Mouse (Mus musculus): ENCODE data around the gene Sipa1l3. TPM values are rescaled to one million over a fixed set of nuclear protein-coding genes. Genes with fewer than 3 reads are reported as not detected.

Gene Sipa1l3
- polyA plus RNA-seq (2014; fragmentation: Illumina TruSeq; extraction: RNeasy Lipid Tissue Mini Kit (QIAGEN cat#74804); ENCODE audit: insufficient read depth, low read depth, low replicate concordance): 16.5 TPM

GRCm38 (mm10) chr7:29518421-29519210, at the start of gene Sipa1l3:
Sipa1l3 (minus strand) TSS chr7:29518641.

GRCm38 (mm10) chr7:29303738-29304462, 214.5 kb downstream of the Sipa1l3 start, which contains the start of gene Dpf1:
Dpf1 (plus strand) TSS chr7:29303951.

GRCm38 (mm10) chr7:29288942-29289638, 229.4 kb downstream of the Sipa1l3 start, which contains the start of gene Ppp1r14a:
Ppp1r14a (plus strand) TSS chr7:29289308.

GRCm38 (mm10) chr7:29281201-29282073, 237.0 kb downstream of the Sipa1l3 start, which contains the start of gene Spint2:
Spint2 (minus strand) TSS chr7:29281912.

Other genes with a start within 250 kb of the Sipa1l3 start
- gene Spint2, start 236.7 kb downstream of the Sipa1l3 start, polyA plus RNA-seq (2014; fragmentation: Illumina TruSeq; extraction: RNeasy Lipid Tissue Mini Kit (QIAGEN cat#74804); ENCODE audit: insufficient read depth, low read depth, low replicate concordance): 307 TPM
- 146 TPM for gene Ppp1r14a, start 229.3 kb downstream of the Sipa1l3 start, polyA plus RNA-seq (2014; fragmentation: Illumina TruSeq; extraction: RNeasy Lipid Tissue Mini Kit (QIAGEN cat#74804); ENCODE audit: insufficient read depth, low read depth, low replicate concordance)
- 0.95 TPM for gene Dpf1, start 214.7 kb downstream of the Sipa1l3 start, polyA plus RNA-seq (2014; fragmentation: Illumina TruSeq; extraction: RNeasy Lipid Tissue Mini Kit (QIAGEN cat#74804); ENCODE audit: insufficient read depth, low read depth, low replicate concordance)
- not detected for gene Catsperg2, start 208.4 kb upstream of the Sipa1l3 start, polyA plus RNA-seq (2014; fragmentation: Illumina TruSeq; extraction: RNeasy Lipid Tissue Mini Kit (QIAGEN cat#74804); ENCODE audit: insufficient read depth, low read depth, low replicate concordance)
- gene Zfp84, start 249.9 kb upstream of the Sipa1l3 start, polyA plus RNA-seq (2014; fragmentation: Illumina TruSeq; extraction: RNeasy Lipid Tissue Mini Kit (QIAGEN cat#74804); ENCODE audit: insufficient read depth, low read depth, low replicate concordance): 3.6 TPM

Data from lung, adult 10 weeks (tissue).